23 mouse cellular contexts compared by ENCODE assay signal in the genomic region with DNA sequence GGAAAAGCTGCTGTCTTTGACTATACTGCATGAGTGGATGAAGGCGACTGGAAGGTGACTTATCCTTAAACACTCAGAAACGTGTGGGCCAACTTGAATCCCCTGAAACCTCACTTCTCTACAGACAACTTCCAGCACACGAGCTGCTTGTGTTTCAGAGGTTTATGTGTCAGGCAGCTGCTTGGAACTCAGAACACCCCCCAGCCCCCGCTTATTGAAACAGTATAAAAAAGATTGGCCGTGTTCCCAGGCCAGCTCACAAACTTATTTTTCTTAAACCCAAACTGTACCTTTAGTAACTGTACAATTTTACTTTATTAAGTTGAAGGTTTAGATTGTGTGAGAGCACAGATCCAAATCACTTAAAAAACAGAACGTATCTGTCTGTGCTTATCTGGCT. TPM values are rescaled to one million over a fixed set of nuclear protein-coding genes. Genes with fewer than 3 reads are reported as not detected.
DNase-seq lines count a peak whose midpoint lies in the region; ATAC-seq lines count a peak whose summit lies in the region.
"Had no signal": no experiment of that assay in that cellular context is flagged by ENCODE, and none has a peak within 500 bp of the region (broad histone marks: within the 10 kb centered on the region; RNA-seq: fewer than 3 reads in every experiment).

No protein-coding gene starts in this region.

- no peaks in the 10 kb centered on the region for H3K36me3 ChIP-seq in limb, embryonic 13.5 days
- no peaks in the 10 kb centered on the region for H3K36me3 ChIP-seq in hindbrain, embryonic 12.5 days
- H3K36me3 ChIP-seq in hindbrain, embryonic 11.5 days (ENCODE audit: control insufficient read depth, insufficient read depth, low read length) = no peaks in the 10 kb centered on the region
- H3K36me3 ChIP-seq: forebrain, embryonic 15.5 days; hindbrain, embryonic 15.5 days; liver, embryonic 12.5 days; midbrain, embryonic 12.5 days had no signal

- no peaks in the 10 kb centered on the region for H3K9me3 ChIP-seq in limb, embryonic 13.5 days
- no peaks in the 10 kb centered on the region for H3K9me3 ChIP-seq in hindbrain, embryonic 12.5 days (replicated peaks)
- H3K9me3 ChIP-seq in hindbrain, embryonic 11.5 days (ENCODE audit: control insufficient read depth, low read length) = no peaks in the 10 kb centered on the region
- H3K9me3 ChIP-seq: forebrain, embryonic 15.5 days; hindbrain, embryonic 15.5 days; liver, embryonic 12.5 days; midbrain, embryonic 12.5 days had no signal

- peak; percentile 44; the same call in 1 of the 2 replicates for ATAC-seq in frontal cortex, adult (ENCODE audit: low TSS enrichment)
- ATAC-seq in limb, embryonic 13.5 days (ENCODE audit: low FRiP score, low read depth) = peak; percentile 73
- ATAC-seq in hindbrain, embryonic 12.5 days (ENCODE audit: low FRiP score) = no peak
- ATAC-seq in hindbrain, embryonic 11.5 days (ENCODE audit: low FRiP score) = no peak
- ATAC-seq: activated CD4-positive, CD25-positive, alpha-beta regulatory T cell, adult 4 months; CD4-positive, CD25-positive, alpha-beta regulatory T cell, adult 4 months; forebrain, embryonic 15.5 days; liver, embryonic 12.5 days had no signal

- H3K9ac ChIP-seq in limb, embryonic 13.5 days = no peak overlapping the region
- H3K9ac ChIP-seq in hindbrain, embryonic 12.5 days = no peak overlapping the region
- no peak overlapping the region for H3K9ac ChIP-seq in hindbrain, embryonic 11.5 days (ENCODE audit: low read depth, low read length)
- H3K9ac ChIP-seq: forebrain, embryonic 15.5 days; hindbrain, embryonic 15.5 days; liver, embryonic 12.5 days; midbrain, embryonic 12.5 days had no signal

- peak overlapping the region; percentile 28; the same call in 1 of the 2 replicates for H3K4me2 ChIP-seq in limb, embryonic 13.5 days (replicated peaks)
- no peak overlapping the region for H3K4me2 ChIP-seq in hindbrain, embryonic 12.5 days (replicated peaks)
- no peak overlapping the region for H3K4me2 ChIP-seq in hindbrain, embryonic 11.5 days (replicated peaks; ENCODE audit: low read depth, low read length)
- H3K4me2 ChIP-seq: forebrain, embryonic 15.5 days; hindbrain, embryonic 15.5 days; liver, embryonic 12.5 days; midbrain, embryonic 12.5 days had no signal

- WGBS in limb, embryonic 13.5 days = 18% methylated on average over 6 of the region's 6 CpGs
- WGBS in hindbrain, embryonic 12.5 days = 77% methylated on average over 6 of the region's 6 CpGs
- 82% methylated on average over 6 of the region's 6 CpGs for WGBS in hindbrain, embryonic 11.5 days

- H3K27ac ChIP-seq in limb, embryonic 13.5 days = peak overlapping the region; percentile 79
- H3K27ac ChIP-seq in hindbrain, embryonic 12.5 days = no peak overlapping the region
- H3K27ac ChIP-seq in hindbrain, embryonic 11.5 days (ENCODE audit: low read depth, low read length) = no peak overlapping the region
- H3K27ac ChIP-seq: forebrain, embryonic 15.5 days; hindbrain, embryonic 15.5 days; liver, embryonic 12.5 days; midbrain, embryonic 12.5 days had no signal

- DNase-seq in frontal cortex, postnatal 36 days (ENCODE audit: low spot score in 2 of 2) = no peak
- DNase-seq in kidney, postnatal 10 days = peak; percentile 21
- DNase-seq in kidney, adult 9 months = no peak
- DNase-seq in adipocyte (ENCODE audit: low spot score) = peak; percentile 37
- no peak for DNase-seq in hindbrain, embryonic 11.5 days (ENCODE audit: low spot score)
- DNase-seq: adrenal gland, postnatal 14 days; cerebellum, adult 18-20 months; cerebellum, postnatal 25 days; embryo, embryonic 11 days; gastrocnemius, postnatal 36 days; kidney, adult 8-10 months; lung, adult 2 months; right cerebral cortex, adult 18-20 months; thymus, adult 2 months had no signal

- H3K4me3 ChIP-seq in limb, embryonic 13.5 days = no peak overlapping the region
- no peak overlapping the region for H3K4me3 ChIP-seq in hindbrain, embryonic 12.5 days
- no peak overlapping the region for H3K4me3 ChIP-seq in hindbrain, embryonic 11.5 days (ENCODE audit: low read depth, low read length)
- H3K4me3 ChIP-seq: forebrain, embryonic 15.5 days; hindbrain, embryonic 15.5 days; liver, embryonic 12.5 days; midbrain, embryonic 12.5 days had no signal

- H3K4me1 ChIP-seq in limb, embryonic 13.5 days = peaks cover 39% of the 10 kb centered on the region
- H3K4me1 ChIP-seq in hindbrain, embryonic 12.5 days = no peaks in the 10 kb centered on the region
- H3K4me1 ChIP-seq in hindbrain, embryonic 11.5 days (replicated peaks; ENCODE audit: control insufficient read depth, insufficient read depth, low read length) = no peaks in the 10 kb centered on the region
- H3K4me1 ChIP-seq: hindbrain, embryonic 15.5 days; midbrain, embryonic 12.5 days had no signal

- no peaks in the 10 kb centered on the region for H3K27me3 ChIP-seq in limb, embryonic 13.5 days
- H3K27me3 ChIP-seq in hindbrain, embryonic 12.5 days = no peaks in the 10 kb centered on the region
- no peaks in the 10 kb centered on the region for H3K27me3 ChIP-seq in hindbrain, embryonic 11.5 days (ENCODE audit: control insufficient read depth, insufficient read depth, low read length)
- H3K27me3 ChIP-seq: forebrain, embryonic 15.5 days; hindbrain, embryonic 15.5 days; liver, embryonic 12.5 days; midbrain, embryonic 12.5 days had no signal

RNA-seq across cellular contexts. Expression of a gene that starts 53.9 kb away (rescaled TPM):
- polyA plus RNA-seq in limb, embryonic 13.5 days (2015; fragmentation: Nextera tagmentation; extraction: Ambion mirVana) = 23.4 and 23.6 TPM in 2 replicates
- 28.3 and 30.9 TPM in 2 replicates for polyA plus RNA-seq in hindbrain, embryonic 12.5 days (2016; fragmentation: Nextera tagmentation; extraction: Ambion mirVana)
- polyA plus RNA-seq in hindbrain, embryonic 11.5 days (2014; fragmentation: Nextera tagmentation; extraction: Ambion mirVana) = 22.9 and 33.9 TPM in 2 replicates

Comparison
In these comparisons a context has a peak if more than half of its experiments do, and no peak if none do; other contexts are left out.
1. DNase-seq: peak in kidney, postnatal 10 days (single experiment) and adipocyte (single experiment); none in frontal cortex, postnatal 36 days (0 of 2), kidney, adult 9 months (single experiment) and hindbrain, embryonic 11.5 days (single experiment).
2. ATAC-seq: peak in frontal cortex, adult (single experiment) and limb, embryonic 13.5 days (single experiment); none in hindbrain, embryonic 12.5 days (single experiment) and hindbrain, embryonic 11.5 days (single experiment).